Mouse (Mus musculus) CH12F3 (cell line): Measurements from ENCODE around the gene Usp2.

Source experiments
- in situ Hi-C: fragments of 300-500 bp; cut with MboI; formaldehyde crosslinking; loops from 2 replicates; pipeline ENCODE4 v1.14.3; 2020; ENCODE audit warnings: low sequenced_read_pairs

Gene Usp2

DNA sequence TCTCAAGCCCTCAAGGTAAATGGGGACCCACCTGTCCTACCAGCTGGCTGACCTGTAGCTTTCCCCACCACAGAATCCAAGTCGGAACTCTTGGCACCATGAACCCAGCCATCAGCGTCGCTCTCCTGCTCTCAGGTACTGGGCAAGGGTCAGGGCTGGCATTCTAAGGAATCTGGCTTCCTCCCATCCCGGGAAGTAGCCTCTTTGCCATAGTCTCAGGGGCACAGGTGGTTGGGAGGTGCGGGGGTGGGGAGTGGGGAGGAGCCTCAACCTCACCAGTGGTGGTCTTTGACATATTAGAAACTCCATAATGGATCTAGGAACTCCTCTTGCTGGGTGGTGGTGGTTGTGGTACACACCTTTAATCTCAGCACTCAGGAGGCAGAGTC lies 20.9 kb upstream of the Usp2 start:
- in situ Hi-C loops = no loop called here

DNA sequence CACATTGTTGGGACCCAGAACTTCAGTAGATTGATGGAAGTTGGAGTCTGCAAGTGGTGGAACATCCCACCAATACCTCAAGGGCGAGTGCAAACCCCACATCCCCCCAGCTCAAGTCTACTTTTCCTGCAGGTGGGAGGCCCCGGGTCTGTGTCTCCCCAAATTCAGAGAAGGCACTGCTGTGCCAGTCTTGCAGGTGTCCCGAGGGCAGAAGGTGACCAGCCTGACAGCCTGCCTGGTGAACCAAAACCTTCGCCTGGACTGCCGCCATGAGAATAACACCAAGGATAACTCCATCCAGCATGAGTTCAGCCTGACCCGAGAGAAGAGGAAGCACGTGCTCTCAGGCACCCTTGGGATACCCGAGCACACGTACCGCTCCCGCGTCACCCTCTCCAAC lies 20.4 kb upstream of the Usp2 start:
- in situ Hi-C loops = no loop called here

DNA sequence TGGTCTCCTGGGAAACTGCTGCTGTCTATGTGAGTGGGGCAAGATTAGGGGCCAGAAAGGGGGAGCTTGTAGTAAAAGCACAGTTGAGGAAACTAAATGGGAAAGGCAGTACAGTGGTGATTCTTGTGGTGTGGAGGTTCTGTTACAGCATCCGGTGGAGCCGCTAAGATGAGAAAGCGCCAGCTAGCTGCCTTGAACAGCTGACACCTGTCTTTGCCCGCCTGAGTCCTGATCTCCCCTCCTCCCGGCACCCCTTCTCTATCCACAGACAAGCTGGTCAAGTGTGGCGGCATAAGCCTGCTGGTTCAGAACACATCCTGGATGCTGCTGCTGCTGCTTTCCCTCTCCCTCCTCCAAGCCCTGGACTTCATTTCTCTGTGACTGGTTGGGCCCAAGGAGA lies 19.8 kb upstream of the Usp2 start:
- in situ Hi-C loops = no loop called here

DNA sequence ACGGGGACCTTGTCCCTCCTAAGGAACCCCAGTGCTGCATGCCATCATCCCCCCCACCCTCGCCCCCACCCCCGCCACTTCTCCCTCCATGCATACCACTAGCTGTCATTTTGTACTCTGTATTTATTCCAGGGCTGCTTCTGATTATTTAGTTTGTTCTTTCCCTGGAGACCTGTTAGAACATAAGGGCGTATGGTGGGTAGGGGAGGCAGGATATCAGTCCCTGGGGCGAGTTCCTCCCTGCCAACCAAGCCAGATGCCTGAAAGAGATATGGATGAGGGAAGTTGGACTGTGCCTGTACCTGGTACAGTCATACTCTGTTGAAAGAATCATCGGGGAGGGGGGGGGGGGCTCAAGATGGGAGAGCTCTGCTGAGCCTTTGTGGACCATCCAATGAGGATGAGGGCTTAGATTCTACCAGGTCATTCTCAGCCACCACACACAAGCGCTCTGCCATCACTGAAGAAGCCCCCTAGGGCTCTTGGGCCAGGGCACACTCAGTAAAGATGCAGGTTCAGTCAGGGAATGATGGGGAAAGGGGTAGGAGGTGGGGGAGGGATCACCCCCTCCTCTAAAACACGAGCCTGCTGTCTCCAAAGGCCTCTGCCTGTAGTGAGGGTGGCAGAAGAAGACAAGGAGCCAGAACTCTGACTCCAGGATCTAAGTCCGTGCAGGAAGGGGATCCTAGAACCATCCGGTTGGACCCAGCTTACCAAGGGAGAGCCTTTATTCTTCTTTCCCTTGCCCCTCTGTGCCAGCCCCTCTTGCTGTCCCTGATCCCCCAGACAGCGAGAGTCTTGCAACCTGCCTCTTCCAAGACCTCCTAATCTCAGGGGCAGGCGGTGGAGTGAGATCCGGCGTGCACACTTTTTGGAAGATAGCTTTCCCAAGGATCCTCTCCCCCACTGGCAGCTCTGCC lies 19.0 kb upstream of the Usp2 start:
- in situ Hi-C loops = no loop called here

DNA sequence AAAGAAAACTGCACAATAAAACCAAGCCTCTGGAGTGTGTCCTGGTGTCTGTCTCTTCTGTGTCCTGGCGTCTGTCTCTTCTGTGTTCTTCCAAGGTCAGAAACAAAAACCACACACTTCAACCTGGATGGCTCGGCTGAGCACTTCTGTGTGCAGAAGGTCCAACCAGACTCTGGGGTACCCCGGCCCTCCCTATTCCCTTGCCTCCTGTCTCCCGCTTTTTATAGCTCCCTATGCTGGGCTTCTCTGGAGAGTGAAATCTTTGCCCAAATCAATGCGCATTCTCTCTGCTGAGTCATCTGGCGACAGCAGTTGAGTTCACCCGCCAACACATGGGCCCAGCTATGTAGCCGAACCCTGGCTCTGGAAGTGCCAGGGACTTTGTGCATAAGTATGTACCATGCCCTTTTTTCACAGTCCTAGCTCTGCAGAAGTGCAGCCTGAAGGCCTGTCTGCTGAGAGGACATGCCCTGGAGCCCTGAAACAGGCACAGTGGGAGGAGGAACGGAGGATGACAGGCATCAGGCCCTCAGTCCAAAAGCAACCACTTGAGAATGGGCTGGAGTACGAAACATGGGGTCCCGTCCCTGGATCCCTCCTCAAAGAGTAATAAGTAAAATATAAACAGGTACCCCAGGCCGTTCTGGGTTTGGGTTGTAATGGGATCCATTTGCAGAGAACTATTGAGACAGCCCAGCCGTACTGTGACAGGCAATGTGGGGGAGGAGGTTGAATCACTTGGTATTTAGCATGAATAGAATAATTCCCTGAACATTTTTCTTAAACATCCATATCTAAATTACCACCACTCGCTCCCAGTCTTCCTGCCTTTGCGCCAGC lies 18.1 kb upstream of the Usp2 start:
- in situ Hi-C loops = no loop called here

DNA sequence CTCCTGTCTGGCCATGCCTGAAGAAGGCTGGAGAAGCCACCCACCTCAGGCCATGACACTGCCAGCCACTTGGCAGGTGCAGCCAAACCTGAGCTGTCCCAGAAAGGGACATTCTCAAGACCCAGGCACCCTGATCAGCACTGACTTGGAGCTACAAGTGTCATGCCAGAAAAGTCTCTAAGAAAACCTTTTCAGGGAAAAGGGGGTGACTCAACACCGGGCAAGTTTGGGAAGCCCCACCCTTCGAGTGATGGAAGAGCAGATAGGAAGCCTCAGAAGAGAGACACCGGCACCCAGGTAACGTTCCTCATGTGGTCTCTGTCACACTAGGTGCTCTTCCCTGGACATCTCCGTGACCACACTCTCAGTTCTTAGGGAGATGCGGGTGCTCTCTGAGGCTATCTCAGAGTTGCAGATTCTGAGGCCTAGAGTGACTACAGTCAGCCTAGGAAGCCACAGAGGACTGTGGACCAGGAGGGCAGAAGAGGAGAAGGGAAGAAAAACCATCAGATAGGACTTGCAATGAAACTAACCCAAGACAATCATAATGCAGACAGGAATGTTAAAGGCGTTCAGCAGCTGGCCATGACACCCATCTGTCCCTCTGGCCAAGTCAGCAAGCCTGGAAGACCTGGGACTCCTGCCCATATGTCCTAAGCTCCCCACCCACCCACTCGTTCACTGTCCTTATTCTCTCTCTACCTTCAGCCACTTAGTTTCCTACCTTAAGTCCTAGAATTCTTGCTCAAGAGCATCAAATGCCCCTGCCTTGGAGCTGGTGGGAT lies 17.2 kb upstream of the Usp2 start:
- in situ Hi-C loops = loop anchor here (10.0 kb wide), 1 partner anchor 55 kb away; no protein-coding TSS in a partner anchor

DNA sequence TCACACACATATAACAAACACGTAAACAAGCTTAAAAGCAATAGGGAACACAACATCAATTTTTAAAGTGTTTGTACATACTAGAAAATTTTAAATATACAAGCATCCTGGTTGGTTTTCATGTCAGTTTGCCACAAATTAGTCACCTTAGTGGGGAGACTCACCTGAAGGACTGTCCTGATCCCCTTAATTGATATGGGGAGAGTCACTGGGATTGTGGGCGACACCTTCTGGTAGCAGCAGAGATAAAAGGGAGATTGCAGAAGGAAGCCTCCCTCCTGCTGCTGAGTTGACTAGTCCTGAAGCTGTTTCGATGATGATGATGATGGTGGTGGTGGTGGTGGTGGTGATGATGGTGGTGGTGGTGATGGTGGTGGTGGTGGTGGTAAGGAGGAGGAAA lies 14.0 kb upstream of the Usp2 start:
- in situ Hi-C loops = loop anchor here (10.0 kb wide), 1 partner anchor 58 kb away; no protein-coding TSS in a partner anchor

DNA sequence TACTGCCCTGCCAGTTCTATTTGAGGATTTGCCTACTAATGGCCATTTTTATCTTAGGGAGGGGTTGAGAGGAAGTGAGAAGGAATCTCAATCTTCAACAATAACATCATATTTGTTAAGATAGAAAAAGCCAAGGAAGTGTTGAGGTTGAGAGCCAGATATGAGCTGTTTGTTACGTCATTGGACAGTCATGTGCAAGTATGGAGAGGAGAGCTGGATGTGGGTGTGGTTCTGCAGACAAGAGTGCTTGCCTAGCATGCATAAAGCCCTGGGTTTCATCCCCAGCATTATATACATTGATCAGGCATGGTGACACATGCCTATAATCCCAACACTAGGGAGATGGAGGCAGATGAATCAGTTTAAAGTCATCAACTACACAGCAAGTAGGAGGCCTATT lies 12.9 kb upstream of the Usp2 start:
- in situ Hi-C loops = loop anchor here (10.0 kb wide), 1 partner anchor 59 kb away; no protein-coding TSS in a partner anchor

DNA sequence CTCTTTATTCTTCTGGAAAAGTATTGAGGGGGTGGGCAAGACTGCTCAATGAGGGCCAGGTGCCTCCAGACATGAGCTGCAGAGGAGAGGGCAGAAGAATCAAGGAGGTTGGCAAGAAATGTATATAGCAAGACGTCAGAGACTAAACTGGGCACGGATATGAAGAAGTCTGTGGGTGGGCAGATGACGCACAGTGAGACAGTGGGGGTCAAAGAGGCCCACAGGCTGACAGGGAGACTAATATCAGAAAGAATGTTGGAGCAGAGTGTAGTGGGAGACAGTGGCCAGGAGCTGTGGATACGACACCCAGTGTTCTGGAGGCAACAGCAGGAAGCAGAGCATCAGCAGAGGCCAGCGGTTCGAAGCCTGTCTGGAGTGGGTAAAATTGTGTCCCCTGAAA lies 8.2 kb upstream of the Usp2 start:
- in situ Hi-C loops = loop anchor here (10.0 kb wide), 1 partner anchor 64 kb away; no protein-coding TSS in a partner anchor

DNA sequence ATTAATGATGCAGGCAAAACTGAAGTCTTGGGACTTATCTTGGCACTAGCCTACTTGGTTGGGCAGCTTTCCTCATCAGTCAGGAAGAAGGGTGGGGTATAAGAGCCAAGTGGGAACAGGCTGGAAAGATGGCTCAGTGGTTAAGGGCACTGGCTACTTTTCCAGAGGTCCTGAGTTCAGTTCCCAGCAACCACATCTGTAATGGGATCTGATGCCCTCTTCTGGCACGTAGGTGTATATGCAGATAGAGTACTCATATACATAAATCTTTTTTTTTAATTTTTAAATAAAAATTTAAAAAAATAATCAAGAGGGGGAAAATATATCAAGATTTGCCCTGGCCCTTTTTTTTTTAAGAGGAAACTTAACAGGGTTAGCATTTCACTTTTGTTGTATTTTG lies 1.6 kb upstream of the Usp2 start:
- in situ Hi-C loops = no loop called here

DNA sequence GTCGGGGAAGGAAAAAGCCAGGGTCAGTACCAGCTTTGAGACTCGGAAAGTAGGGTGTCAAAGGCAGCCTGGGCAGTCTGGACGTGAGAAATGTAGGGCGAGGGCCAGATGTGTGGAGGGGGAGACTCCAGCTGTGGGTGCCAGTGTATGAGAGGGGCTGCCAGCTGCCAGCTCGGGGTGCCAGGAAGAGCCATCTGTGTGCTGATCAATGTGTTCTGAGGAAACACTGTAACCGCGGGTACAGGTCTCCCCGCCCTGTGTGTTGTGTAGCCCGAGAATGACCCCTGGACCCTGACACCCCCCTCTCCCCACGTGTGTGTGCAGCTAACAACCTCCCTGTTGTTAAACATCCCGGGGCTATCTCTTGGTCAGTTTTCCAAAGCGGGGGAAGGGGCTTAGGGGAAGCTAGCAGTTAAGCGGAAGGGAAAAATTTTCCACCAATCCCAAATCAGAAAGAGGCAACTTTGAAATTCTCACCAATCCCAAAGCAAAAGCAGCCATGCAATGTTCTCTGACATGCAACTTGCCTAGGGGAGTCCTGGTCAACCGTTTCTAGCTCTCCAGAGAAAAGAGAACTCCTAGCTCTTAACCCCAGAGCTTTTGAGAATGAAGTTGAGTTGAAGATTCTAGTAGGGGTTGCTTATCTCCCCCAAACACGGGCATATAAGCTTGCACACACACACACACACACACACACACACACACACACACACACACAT lies 579 bp downstream of the Usp2 start:
- in situ Hi-C loops = no loop called here

DNA sequence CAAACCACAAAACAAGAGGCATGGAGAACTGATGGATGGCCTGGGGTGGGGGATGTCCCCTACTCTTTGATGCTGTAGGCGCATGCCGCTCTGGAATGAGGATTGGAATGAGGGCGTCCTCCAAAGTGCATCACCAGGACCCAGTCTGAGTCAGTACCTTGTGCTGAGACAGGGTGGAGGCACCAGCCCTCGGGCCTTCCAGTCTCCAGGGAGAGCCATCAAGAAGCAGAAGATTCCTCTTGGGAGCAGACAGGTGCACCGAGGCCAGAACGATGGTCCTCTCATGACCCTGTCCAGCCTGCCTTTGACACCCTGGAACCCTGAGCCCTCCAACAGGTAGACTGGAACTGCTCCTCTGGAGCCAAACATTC lies 1.1 kb downstream of the Usp2 start:
- in situ Hi-C loops = no loop called here

DNA sequence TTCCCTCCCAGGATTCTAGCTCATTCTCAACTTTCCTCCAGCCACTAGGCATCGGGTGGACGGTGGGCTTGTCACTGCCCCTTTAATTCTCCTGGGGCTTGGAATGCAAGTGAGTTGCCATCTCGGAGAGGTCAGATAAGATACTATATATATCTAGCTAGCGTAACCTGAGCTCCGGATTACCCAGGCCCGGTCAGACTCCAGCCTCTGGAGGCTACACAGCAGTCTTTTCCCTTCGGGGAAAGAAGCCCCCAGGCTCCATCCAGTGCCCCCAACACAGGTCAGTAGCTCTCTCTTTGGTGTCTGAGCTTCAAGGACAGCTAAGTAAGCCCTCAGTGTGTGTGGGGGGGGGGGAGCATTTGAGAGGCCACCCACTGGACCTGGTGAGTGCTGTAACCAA lies 2.4 kb downstream of the Usp2 start:
- in situ Hi-C loops = no loop called here

DNA sequence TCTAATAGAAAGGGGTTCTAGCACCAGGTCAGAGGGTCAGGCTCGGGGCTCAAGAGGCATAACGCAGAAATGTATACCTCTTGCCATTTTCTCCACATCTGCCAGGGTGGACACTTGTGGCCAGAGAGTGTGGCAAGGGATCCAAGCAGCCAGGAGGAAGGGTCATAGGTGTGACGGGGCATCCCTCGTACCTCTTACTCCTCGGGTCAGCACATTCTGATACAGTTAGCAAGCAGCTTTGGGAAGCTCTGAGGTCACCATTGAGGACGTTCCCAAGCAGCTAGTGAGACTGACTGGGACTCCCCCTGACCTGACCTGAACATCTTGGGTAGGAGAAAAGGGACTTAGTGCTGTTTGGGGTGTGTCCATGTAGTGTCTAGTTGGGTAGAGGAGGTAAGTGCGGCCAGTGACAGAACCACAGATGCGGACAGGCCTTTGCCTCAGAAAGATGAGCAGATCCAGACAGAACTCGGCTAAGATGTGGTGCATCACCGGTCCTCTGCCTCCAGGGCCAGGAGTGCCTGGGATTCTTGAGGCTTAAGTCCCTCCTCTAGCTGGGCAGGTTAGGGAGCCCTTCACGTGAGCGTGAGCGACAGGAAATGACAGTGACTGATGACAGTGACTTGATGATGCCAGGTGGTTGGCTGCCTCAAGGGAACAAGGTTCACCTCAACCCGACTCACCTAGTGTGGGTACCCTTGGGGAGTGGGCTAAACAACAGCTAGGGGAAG lies 3.5 kb downstream of the Usp2 start:
- in situ Hi-C loops = no loop called here

DNA sequence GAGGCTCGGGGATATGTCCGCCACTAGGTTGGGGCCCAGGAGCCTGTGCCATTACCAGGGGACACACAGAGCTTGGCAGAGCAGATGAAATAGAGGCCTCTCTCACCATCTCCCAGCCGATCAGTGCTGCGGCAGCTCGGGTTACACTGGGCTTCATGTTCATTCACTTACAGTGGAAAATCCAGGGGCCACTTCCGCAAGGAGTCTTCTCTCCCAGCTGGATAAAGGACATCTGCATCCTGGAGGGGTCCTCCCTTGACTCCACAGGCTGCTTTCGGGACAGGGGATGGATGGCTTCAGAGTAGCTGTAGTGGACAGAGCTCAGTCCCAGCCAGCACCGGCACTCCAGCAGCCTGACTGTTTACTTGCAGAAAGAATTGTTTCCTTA lies 4.0 kb downstream of the Usp2 start:
- in situ Hi-C loops = no loop called here

DNA sequence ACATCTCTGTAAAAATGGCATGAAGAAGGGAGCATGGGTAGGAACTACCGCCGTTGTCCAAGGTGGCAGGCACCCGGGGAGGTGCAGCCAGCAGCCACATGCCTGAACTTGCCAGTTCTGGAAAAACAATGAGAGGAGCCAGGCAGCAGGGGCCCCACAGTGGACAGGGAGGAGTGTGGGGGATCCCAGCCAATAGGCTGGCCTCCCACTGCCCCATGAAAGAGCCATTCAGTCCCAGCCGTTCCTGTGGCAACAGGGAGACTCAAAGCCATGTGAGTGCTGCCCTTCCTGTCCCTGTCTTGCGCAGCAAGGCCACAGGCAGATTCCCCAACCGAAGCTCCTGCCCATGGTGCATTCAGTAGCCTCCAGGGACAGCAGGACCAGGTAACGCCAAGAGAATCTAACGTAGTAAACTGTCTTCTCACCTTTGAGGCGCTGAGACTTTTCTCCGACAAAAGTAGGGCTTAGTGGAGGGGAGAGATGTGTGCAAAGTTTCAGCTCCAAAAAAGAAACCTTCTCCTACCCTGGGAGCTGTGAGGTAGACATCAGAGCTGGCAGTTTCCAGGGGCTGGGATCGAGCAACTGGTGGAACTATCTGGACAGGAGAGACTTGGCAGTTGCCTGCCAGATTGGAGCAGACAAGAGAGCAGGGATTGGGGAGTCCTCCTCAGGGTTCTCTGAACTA lies 5.2 kb downstream of the Usp2 start:
- in situ Hi-C loops = no loop called here

DNA sequence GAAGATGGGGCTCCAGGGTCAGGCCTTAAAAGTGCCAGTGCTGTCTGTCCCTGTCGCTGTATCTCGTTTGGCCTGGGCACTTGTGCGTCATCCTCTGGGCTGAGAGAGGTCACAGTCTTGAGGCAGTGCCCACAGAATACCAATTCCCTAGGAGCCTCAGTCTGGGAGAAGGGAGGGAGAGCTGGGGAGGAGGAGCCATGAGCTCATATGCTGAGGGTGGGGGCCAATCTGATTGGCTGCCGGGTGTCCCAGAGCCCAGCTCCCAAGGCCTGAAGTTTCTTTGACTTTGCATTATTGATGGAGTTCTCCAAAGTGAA lies 5.7 kb downstream of the Usp2 start:
- in situ Hi-C loops = no loop called here

DNA sequence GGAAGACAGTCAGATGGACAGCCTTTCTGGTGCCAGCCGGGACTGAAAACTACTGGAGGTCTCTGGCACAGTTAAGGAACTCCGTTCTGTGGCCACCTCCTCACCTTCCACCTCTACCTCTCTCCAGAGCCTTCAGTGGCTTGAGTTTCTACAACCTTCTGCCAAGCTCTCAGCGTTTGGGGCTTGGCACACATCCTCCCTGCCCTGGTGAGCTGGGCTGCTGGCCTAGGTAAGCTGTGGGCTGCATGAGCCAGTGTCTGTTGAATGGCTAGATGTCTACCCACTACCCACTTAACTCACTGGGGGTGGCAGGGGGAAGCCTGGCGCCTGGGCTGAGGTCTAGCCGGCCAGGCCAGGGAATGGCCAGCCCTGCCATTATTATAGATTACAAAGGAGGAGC lies 6.3 kb downstream of the Usp2 start:
- in situ Hi-C loops = no loop called here
